Mouse (Mus musculus): ENCODE data around the gene Pds5a.

DNA sequence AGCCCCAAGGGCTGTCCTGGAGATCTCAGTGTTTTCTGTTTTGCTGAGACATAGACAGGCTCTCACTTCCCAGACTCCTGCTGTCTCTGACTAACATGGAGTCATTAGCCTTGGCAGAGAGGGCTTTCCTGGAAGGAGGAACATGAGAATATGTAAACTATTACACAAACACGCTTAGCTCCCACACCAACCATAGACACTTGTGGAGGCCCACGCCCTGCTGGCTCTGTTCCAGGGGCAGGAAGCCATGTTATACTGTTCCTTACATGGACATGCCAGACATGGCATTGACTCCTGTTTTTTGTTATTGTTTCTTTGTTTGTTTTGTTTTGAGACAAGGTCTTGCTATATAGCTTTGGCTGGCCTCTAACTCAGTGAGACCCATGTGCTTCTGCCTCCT, 37.5 kb upstream of the Pds5a start:
- TF ChIP-seq POLR2A (IDR thresholded peaks at IDR 0.05; ENCODE audit: insufficient read depth, low read length) (no peak), CTCF (IDR thresholded peaks at IDR 0.05; ENCODE audit: low read depth, low read length) (no peak)
